Mouse (Mus musculus): ENCODE data around the gene Apoc1. TPM values are rescaled to one million over a fixed set of nuclear protein-coding genes. Genes with fewer than 3 reads are reported as not detected.
A peak's percentile ranks its signal among the peaks of the same experiment; 100 is the strongest.

The Apoc1 gene
- polyA plus RNA-seq, 1 experiment from 2014 or later, result 79.6 TPM

DNA sequence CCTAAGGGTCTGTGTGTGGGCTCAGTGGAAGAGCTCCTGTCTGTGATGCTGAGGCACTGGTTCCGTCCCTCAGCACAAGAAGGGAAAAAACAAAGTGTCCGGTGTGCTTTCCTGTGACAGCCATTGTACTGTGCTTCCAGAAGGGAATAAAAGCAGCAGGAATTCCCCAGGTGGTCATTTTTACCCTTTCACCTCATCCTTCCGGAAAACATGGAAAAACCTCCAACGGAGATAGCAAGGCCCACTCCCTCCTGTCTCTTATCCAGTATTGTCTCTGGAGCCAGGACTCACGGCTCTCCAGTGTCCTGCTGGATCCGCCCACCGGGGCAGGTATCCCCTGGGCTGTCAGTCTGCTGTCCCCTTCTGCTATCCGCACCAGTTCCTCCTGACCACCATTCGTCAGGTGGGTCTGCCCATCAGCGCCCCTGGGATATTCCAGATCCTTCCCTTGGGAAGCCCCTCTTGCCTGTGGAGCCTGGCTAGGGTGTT, 41.8 kb upstream of the Apoc1 start:
- WGBS, result 82% methylated on average over 10 of the region's 10 CpGs
- no peak for TF ChIP-seq CTCF (IDR thresholded peaks at IDR 0.05; ENCODE audit: low read depth)
- no peak for TF ChIP-seq EP300 (optimal IDR thresholded peaks at IDR 0.05)
- Histone ChIP-seq H3K27ac (replicated peaks) (no peak overlapping the region), H3K36me3 (ENCODE audit: control insufficient read depth, insufficient read depth, low read length) (peaks cover 37% of the 10 kb centered on the region), H3K9me3 (ENCODE audit: control insufficient read depth, low read length) (no peaks in the 10 kb centered on the region), H3K27me3 (ENCODE audit: control insufficient read depth, insufficient read depth, low read length) (no peaks in the 10 kb centered on the region), H3K9ac (ENCODE audit: low read length) (no peak overlapping the region), H3K4me1 (replicated peaks; ENCODE audit: control insufficient read depth, insufficient read depth) (no peaks in the 10 kb centered on the region), H3K4me2 (replicated peaks; ENCODE audit: low read depth) (no peak overlapping the region), H3K4me3 (ENCODE audit: low read depth, low read length) (no peak overlapping the region)
- no peak for ATAC-seq (ENCODE audit: low FRiP score, low TSS enrichment)
- DNase-seq (ENCODE audit: low spot score), result no peak

DNA sequence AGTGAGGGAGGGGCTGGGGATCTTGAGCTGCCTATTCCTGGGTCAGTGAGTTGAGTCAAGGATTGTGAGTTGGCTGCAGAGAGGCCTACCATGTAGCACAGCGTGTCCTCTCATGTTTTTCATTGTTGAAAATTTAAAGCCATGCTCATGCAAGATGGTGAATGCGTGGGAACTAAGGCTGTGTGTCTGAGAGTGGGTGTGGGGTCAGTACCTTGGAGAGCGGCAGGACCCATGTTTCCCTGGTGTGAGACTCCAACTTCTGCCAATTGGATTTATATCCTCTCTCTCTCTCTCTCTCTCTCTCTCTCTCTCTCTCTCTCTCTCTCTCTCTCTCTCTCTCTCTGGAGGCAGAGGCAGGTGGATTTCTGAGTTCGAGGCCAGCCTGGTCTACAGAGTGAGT, 34.1 kb upstream of the Apoc1 start:
- Histone ChIP-seq H3K9me3 (ENCODE audit: control insufficient read depth, low read length) (0 out of 2 replicates have a peak, but pooled peaks cover 3% of the 10 kb centered on the region), H3K4me3 (ENCODE audit: low read depth, low read length) (no peak overlapping the region), H3K27ac (replicated peaks) (no peak overlapping the region), H3K36me3 (ENCODE audit: control insufficient read depth, insufficient read depth, low read length) (peaks cover 39% of the 10 kb centered on the region), H3K4me1 (replicated peaks; ENCODE audit: control insufficient read depth, insufficient read depth) (no peaks in the 10 kb centered on the region), H3K4me2 (replicated peaks; ENCODE audit: low read depth) (no peak overlapping the region), H3K27me3 (ENCODE audit: control insufficient read depth, insufficient read depth, low read length) (no peaks in the 10 kb centered on the region), H3K9ac (ENCODE audit: low read length) (no peak overlapping the region)
- no peak for ATAC-seq (ENCODE audit: low FRiP score, low TSS enrichment)
- TF ChIP-seq CTCF (IDR thresholded peaks at IDR 0.05; ENCODE audit: low read depth), result no peak
- TF ChIP-seq EP300 (optimal IDR thresholded peaks at IDR 0.05), result no peak
- no peak for DNase-seq (ENCODE audit: low spot score)
- 91% methylated on average over 4 of the region's 4 CpGs for WGBS

DNA sequence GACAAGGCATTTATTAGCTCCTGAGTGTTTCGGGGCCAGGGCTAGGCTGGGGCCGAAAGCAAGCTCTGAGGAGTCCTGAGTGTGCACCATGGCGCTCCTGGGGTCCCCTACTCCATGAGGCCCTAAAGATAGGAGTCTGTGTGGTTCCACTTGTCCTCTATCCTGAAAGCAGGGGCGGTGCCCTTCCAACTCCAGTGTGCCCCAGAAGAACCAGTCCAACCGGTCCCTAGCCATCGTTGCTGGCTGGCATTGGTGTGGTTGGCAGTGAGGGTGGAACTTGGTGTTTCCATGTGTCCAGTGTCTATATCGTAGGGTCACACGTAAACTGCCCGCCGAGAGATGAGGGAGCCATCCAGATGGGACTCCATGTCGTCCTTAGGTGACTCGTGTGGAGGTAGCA, 31.7 kb upstream of the Apoc1 start:
- Histone ChIP-seq H3K4me1 (replicated peaks; ENCODE audit: control insufficient read depth, insufficient read depth) (no peaks in the 10 kb centered on the region), H3K4me3 (ENCODE audit: low read depth, low read length) (no peak overlapping the region), H3K27me3 (ENCODE audit: control insufficient read depth, insufficient read depth, low read length) (no peaks in the 10 kb centered on the region), H3K9ac (ENCODE audit: low read length) (no peak overlapping the region), H3K9me3 (ENCODE audit: control insufficient read depth, low read length) (peaks cover 6% of the 10 kb centered on the region; the same call in 1 of the 2 replicates), H3K36me3 (ENCODE audit: control insufficient read depth, insufficient read depth, low read length) (peaks cover 25% of the 10 kb centered on the region), H3K4me2 (replicated peaks; ENCODE audit: low read depth) (no peak overlapping the region), H3K27ac (replicated peaks) (peak overlapping the region; percentile 40)
- peak; percentile 86 for DNase-seq (ENCODE audit: low spot score)
- TF ChIP-seq CTCF (IDR thresholded peaks at IDR 0.05; ENCODE audit: low read depth) (no peak), EP300 (optimal IDR thresholded peaks at IDR 0.05) (no peak)
- WGBS, result 66% methylated on average over 12 of the region's 12 CpGs
- peak; percentile 68 for ATAC-seq (ENCODE audit: low FRiP score, low TSS enrichment)

DNA sequence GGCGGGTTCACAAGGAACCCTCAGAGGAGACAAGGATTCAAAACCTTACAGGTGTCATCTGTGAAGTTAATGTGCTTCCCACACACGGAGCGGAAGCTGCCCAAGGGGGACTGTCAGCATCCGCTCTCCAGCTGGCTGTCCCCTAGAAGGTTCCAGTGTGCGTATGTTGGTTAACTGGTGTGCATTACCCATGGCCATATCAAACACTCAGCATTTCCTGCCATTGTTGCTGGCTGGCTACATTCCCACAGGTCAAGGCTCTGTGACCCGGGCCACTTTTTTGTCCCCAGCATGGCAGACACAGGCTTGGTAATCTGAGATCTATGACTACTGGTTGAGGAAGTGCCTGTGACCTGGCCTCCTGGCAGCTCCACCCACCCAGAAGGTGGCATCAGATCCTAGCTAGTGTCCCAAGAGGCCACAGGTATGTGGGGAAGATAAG, 30.3 kb upstream of the Apoc1 start:
- Histone ChIP-seq H3K4me3 (ENCODE audit: low read depth, low read length) (no peak overlapping the region), H3K36me3 (ENCODE audit: control insufficient read depth, insufficient read depth, low read length) (peaks cover 21% of the 10 kb centered on the region), H3K4me1 (replicated peaks; ENCODE audit: control insufficient read depth, insufficient read depth) (no peaks in the 10 kb centered on the region), H3K9ac (ENCODE audit: low read length) (no peak overlapping the region), H3K27me3 (ENCODE audit: control insufficient read depth, insufficient read depth, low read length) (no peaks in the 10 kb centered on the region), H3K27ac (replicated peaks) (no peak overlapping the region), H3K9me3 (ENCODE audit: control insufficient read depth, low read length) (peaks cover 6% of the 10 kb centered on the region; the same call in 1 of the 2 replicates), H3K4me2 (replicated peaks; ENCODE audit: low read depth) (no peak overlapping the region)
- ATAC-seq (ENCODE audit: low FRiP score, low TSS enrichment), result peak; percentile 18; the same call in 1 of the 2 replicates
- 91% methylated on average over 6 of the region's 6 CpGs for WGBS
- DNase-seq (ENCODE audit: low spot score), result no peak
- TF ChIP-seq EP300 (optimal IDR thresholded peaks at IDR 0.05) (no peak), CTCF (IDR thresholded peaks at IDR 0.05; ENCODE audit: low read depth) (no peak)

DNA sequence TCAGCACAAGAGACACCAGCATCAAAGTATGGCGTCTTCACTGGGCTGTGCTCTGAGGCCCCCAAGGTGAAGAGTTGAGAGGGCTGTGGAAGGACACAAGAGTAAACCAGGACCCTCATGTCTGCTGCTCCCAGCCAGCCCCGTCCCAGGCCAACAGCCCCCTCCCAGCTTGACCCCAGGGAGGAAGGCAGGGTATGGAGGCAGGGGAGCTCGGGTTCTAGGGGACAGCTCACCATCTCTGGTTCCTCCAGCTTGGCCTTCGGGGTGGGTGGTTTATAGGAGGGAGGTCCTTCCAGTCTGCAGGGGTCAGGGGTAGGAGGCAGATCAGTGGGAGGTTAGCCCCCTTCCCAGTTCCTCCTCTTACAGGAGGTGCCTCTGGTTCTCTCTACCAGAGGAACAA, 26.7 kb upstream of the Apoc1 start:
- Histone ChIP-seq H3K4me3 (ENCODE audit: low read depth, low read length) (no peak overlapping the region), H3K27ac (replicated peaks) (no peak overlapping the region), H3K4me1 (replicated peaks; ENCODE audit: control insufficient read depth, insufficient read depth) (no peaks in the 10 kb centered on the region; the same call in 1 of the 2 replicates), H3K9me3 (ENCODE audit: control insufficient read depth, low read length) (peaks cover 6% of the 10 kb centered on the region; the same call in 1 of the 2 replicates), H3K9ac (ENCODE audit: low read length) (no peak overlapping the region), H3K4me2 (replicated peaks; ENCODE audit: low read depth) (no peak overlapping the region), H3K27me3 (ENCODE audit: control insufficient read depth, insufficient read depth, low read length) (no peaks in the 10 kb centered on the region), H3K36me3 (ENCODE audit: control insufficient read depth, insufficient read depth, low read length) (peaks cover 6% of the 10 kb centered on the region)
- WGBS, result 92% methylated on average over 4 of the region's 4 CpGs
- DNase-seq (ENCODE audit: low spot score) (no peak), ATAC-seq (ENCODE audit: low FRiP score, low TSS enrichment) (no peak)
- TF ChIP-seq EP300 (optimal IDR thresholded peaks at IDR 0.05) (no peak), CTCF (IDR thresholded peaks at IDR 0.05; ENCODE audit: low read depth) (no peak)

DNA sequence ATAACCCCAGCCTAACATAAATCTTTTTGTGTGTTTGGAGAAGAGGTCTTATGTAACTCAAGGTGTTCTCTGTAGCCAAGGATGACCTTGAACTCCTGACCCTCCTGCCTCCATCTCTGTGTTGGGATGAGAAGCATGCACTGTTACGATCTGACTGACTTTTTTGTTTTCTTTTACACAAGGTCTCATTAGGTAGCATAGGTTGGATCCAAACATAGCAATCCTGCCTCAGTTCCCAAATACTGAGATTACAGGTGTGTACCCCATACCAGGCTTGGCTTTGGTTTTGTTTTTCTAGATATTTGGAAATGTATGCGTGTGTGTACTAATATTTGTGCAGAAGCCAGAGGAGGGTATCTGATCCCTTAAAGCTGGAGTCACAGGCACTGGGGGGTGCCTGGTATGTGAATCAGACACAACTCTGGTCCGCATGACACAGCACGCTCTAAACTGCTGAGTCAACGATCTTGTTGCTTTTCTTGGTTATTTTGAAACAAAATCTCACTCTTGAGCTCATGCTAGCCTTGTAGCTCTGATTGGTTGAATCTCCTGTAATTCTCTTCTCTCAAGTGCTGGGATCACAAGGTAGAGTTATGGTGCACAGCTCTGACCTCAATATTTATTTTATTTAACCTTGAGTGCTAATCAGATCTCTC, 26.0 kb upstream of the Apoc1 start:
- DNase-seq (ENCODE audit: low spot score), result no peak
- Histone ChIP-seq H3K9ac (ENCODE audit: low read length) (no peak overlapping the region), H3K4me2 (replicated peaks; ENCODE audit: low read depth) (no peak overlapping the region), H3K9me3 (ENCODE audit: control insufficient read depth, low read length) (peaks cover 6% of the 10 kb centered on the region; the same call in 1 of the 2 replicates), H3K36me3 (ENCODE audit: control insufficient read depth, insufficient read depth, low read length) (peaks cover 6% of the 10 kb centered on the region), H3K4me3 (ENCODE audit: low read depth, low read length) (no peak overlapping the region), H3K27me3 (ENCODE audit: control insufficient read depth, insufficient read depth, low read length) (no peaks in the 10 kb centered on the region), H3K4me1 (replicated peaks; ENCODE audit: control insufficient read depth, insufficient read depth) (no peaks in the 10 kb centered on the region; the same call in 1 of the 2 replicates), H3K27ac (replicated peaks) (no peak overlapping the region)
- ATAC-seq (ENCODE audit: low FRiP score, low TSS enrichment), result no peak
- WGBS, result 91% methylated on average over 5 of the region's 5 CpGs
- no peak for TF ChIP-seq EP300 (optimal IDR thresholded peaks at IDR 0.05)
- no peak for TF ChIP-seq CTCF (IDR thresholded peaks at IDR 0.05; ENCODE audit: low read depth)
